Mouse (Mus musculus) lung, postnatal 0 days (tissue): ENCODE data around the gene Cdc42ep4.
A peak's percentile ranks its signal among the peaks of the same experiment; 100 is the strongest.

Experiments used
- CTCF ChIP-seq: IDR thresholded peaks from 2 replicates; pipeline ENCODE4 v1.5.1; 2016; ENCODE audit warnings: antibody characterized with exemption, mild to moderate bottlenecking
- EP300 ChIP-seq: IDR thresholded peaks from 2 replicates; pipeline ENCODE4 v1.6.1; 2016; ENCODE audit warnings: antibody characterized with exemption, mild to moderate bottlenecking, control low read depth

DNA sequence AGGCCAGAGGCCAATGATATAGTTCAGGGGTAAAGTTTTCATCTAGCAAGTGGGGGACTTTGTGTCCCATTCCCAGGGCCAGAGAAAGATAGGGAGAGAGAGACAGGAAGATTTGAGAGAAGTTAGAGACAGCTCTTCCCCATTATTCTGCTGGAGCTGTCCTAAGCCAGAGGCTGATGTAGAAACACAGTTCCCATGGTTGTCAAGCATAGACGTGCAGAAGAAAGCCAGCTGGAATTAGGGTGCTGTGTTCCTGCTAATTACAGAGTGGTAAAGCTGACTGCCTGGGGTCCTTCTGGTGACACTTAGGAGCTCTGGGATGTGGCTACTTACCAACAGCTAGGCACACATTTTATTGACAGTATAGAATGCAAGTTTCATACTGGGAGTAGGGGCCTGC is 37.4 kb upstream of the Cdc42ep4 start:
- TF ChIP-seq CTCF (no peak), EP300 (peak; percentile 24; the same call in 1 of the 2 replicates)
